Mouse (Mus musculus): Measurements from ENCODE around the gene Gbx1. TPM values are rescaled to one million over a fixed set of nuclear protein-coding genes. Genes with fewer than 3 reads are reported as not detected.

Gene Gbx1
- polyA plus RNA-seq, 1 experiment from 2014 or later = 0.06 TPM

GRCm38 (mm10) chr5:24523806-24524205 lies 3.2 kb downstream of the Gbx1 start:
- Histone ChIP-seq H3K4me2 (no peak overlapping the region), H3K4me3 (no peak overlapping the region), H3K27ac (no peak overlapping the region), H3K27me3 (peaks cover 89% of the 10 kb centered on the region), H3K9me3 (no peaks in the 10 kb centered on the region), H3K4me1 (peaks cover 17% of the 10 kb centered on the region), H3K36me3 (no peaks in the 10 kb centered on the region), H3K9ac (no peak overlapping the region)
- no peak for ATAC-seq (ENCODE audit: insufficient number of reproducible peaks, low FRiP score, low TSS enrichment, low read depth)
- 43% methylated on average over 8 of the region's 8 CpGs for WGBS

GRCm38 (mm10) chr5:24521366-24521765 lies 5.6 kb downstream of the Gbx1 start:
- ATAC-seq (ENCODE audit: insufficient number of reproducible peaks, low FRiP score, low TSS enrichment, low read depth) = no peak
- Histone ChIP-seq H3K27me3 (peaks cover 81% of the 10 kb centered on the region), H3K4me2 (no peak overlapping the region), H3K4me1 (peaks cover 8% of the 10 kb centered on the region), H3K36me3 (no peaks in the 10 kb centered on the region), H3K27ac (no peak overlapping the region), H3K4me3 (no peak overlapping the region), H3K9ac (no peak overlapping the region), H3K9me3 (no peaks in the 10 kb centered on the region)
- 55% methylated on average over 8 of the region's 8 CpGs for WGBS

GRCm38 (mm10) chr5:24512271-24512670 lies 14.7 kb downstream of the Gbx1 start:
- 50% methylated on average over 8 of the region's 8 CpGs for WGBS
- no peak overlapping the region for H3K4me3 ChIP-seq
- H3K36me3 ChIP-seq = no peaks in the 10 kb centered on the region
- H3K27ac ChIP-seq = no peak overlapping the region
- ATAC-seq (ENCODE audit: insufficient number of reproducible peaks, low FRiP score, low TSS enrichment, low read depth) = no peak
- H3K9ac ChIP-seq = no peak overlapping the region
- peaks cover 16% of the 10 kb centered on the region; the same call in 1 of the 2 replicates for H3K27me3 ChIP-seq
- H3K4me1 ChIP-seq = no peaks in the 10 kb centered on the region
- no peak overlapping the region for H3K4me2 ChIP-seq
- H3K9me3 ChIP-seq = no peaks in the 10 kb centered on the region

- Histone ChIP-seq H3K4me1 (no peaks in the 10 kb centered on the region), H3K9ac (no peak overlapping the region), H3K4me2 (no peak overlapping the region), H3K9me3 (no peaks in the 10 kb centered on the region), H3K27me3 (peaks cover 16% of the 10 kb centered on the region), H3K27ac (no peak overlapping the region), H3K36me3 (no peaks in the 10 kb centered on the region), H3K4me3 (no peak overlapping the region)
- 42% methylated on average over 11 of the region's 11 CpGs for WGBS
- ATAC-seq (ENCODE audit: insufficient number of reproducible peaks, low FRiP score, low TSS enrichment, low read depth) = no peak
Measured at GRCm38 (mm10) chr5:24510635-24511034, 16.4 kb downstream of the Gbx1 start.

GRCm38 (mm10) chr5:24508406-24508805 lies 18.6 kb downstream of the Gbx1 start:
- Histone ChIP-seq H3K36me3 (no peaks in the 10 kb centered on the region), H3K27me3 (peaks cover 33% of the 10 kb centered on the region), H3K4me1 (peaks cover 8% of the 10 kb centered on the region), H3K9ac (no peak overlapping the region), H3K9me3 (no peaks in the 10 kb centered on the region), H3K27ac (no peak overlapping the region), H3K4me2 (no peak overlapping the region), H3K4me3 (no peak overlapping the region)
- ATAC-seq (ENCODE audit: insufficient number of reproducible peaks, low FRiP score, low TSS enrichment, low read depth) = no peak
- 91% methylated on average over 7 of the region's 7 CpGs for WGBS

- 53% methylated on average over 2 of the region's 2 CpGs for WGBS
- H3K4me3 ChIP-seq = no peak overlapping the region
- H3K27me3 ChIP-seq = peaks cover 38% of the 10 kb centered on the region
- H3K27ac ChIP-seq = no peak overlapping the region
- no peak overlapping the region for H3K4me2 ChIP-seq
- peaks cover 22% of the 10 kb centered on the region for H3K36me3 ChIP-seq
- H3K4me1 ChIP-seq = peaks cover 8% of the 10 kb centered on the region
- no peaks in the 10 kb centered on the region for H3K9me3 ChIP-seq
- no peak for ATAC-seq (ENCODE audit: insufficient number of reproducible peaks, low FRiP score, low TSS enrichment, low read depth)
- H3K9ac ChIP-seq = no peak overlapping the region
Measured at GRCm38 (mm10) chr5:24505513-24505912, 21.5 kb downstream of the Gbx1 start.

- H3K27me3 ChIP-seq = peaks cover 38% of the 10 kb centered on the region
- peaks cover 49% of the 10 kb centered on the region for H3K36me3 ChIP-seq
- H3K4me2 ChIP-seq = no peak overlapping the region
- no peak overlapping the region for H3K4me3 ChIP-seq
- no peaks in the 10 kb centered on the region for H3K9me3 ChIP-seq
- WGBS = 64% methylated on average over 4 of the region's 4 CpGs
- ATAC-seq (ENCODE audit: insufficient number of reproducible peaks, low FRiP score, low TSS enrichment, low read depth) = no peak
- no peak overlapping the region for H3K9ac ChIP-seq
- peaks cover 8% of the 10 kb centered on the region for H3K4me1 ChIP-seq
- H3K27ac ChIP-seq = no peak overlapping the region
Measured at GRCm38 (mm10) chr5:24502786-24503185, 24.2 kb downstream of the Gbx1 start.

GRCm38 (mm10) chr5:24500851-24501250 lies 26.2 kb downstream of the Gbx1 start:
- no peak overlapping the region for H3K4me2 ChIP-seq
- no peak overlapping the region for H3K4me3 ChIP-seq
- H3K4me1 ChIP-seq = peaks cover 8% of the 10 kb centered on the region
- peaks cover 68% of the 10 kb centered on the region for H3K36me3 ChIP-seq
- no peaks in the 10 kb centered on the region for H3K9me3 ChIP-seq
- H3K27me3 ChIP-seq = peaks cover 35% of the 10 kb centered on the region
- H3K27ac ChIP-seq = no peak overlapping the region
- no peak overlapping the region for H3K9ac ChIP-seq
- WGBS = 86% methylated on average over 11 of the region's 11 CpGs
- no peak for ATAC-seq (ENCODE audit: insufficient number of reproducible peaks, low FRiP score, low TSS enrichment, low read depth)

GRCm38 (mm10) chr5:24499113-24499512 lies 27.9 kb downstream of the Gbx1 start:
- 87% methylated on average over 10 of the region's 10 CpGs for WGBS
- 0 out of 2 replicates have a peak, but pooled peaks cover under 1% of the 10 kb centered on the region for H3K4me1 ChIP-seq
- H3K4me3 ChIP-seq = no peak overlapping the region
- H3K9me3 ChIP-seq = no peaks in the 10 kb centered on the region
- no peak overlapping the region for H3K4me2 ChIP-seq
- peaks cover 86% of the 10 kb centered on the region for H3K36me3 ChIP-seq
- H3K9ac ChIP-seq = no peak overlapping the region
- H3K27ac ChIP-seq = no peak overlapping the region
- peaks cover 18% of the 10 kb centered on the region for H3K27me3 ChIP-seq
- no peak for ATAC-seq (ENCODE audit: insufficient number of reproducible peaks, low FRiP score, low TSS enrichment, low read depth)

- ATAC-seq (ENCODE audit: insufficient number of reproducible peaks, low FRiP score, low TSS enrichment, low read depth) = no peak
- H3K4me1 ChIP-seq = no peaks in the 10 kb centered on the region
- 70% methylated on average over 12 of the region's 12 CpGs for WGBS
- H3K4me2 ChIP-seq = no peak overlapping the region
- no peaks in the 10 kb centered on the region for H3K9me3 ChIP-seq
- H3K27me3 ChIP-seq = 0 out of 2 replicates have a peak, but pooled peaks cover 4% of the 10 kb centered on the region
- H3K27ac ChIP-seq = no peak overlapping the region
- H3K4me3 ChIP-seq = no peak overlapping the region
- H3K9ac ChIP-seq = no peak overlapping the region
- peaks cover 99% of the 10 kb centered on the region for H3K36me3 ChIP-seq
Measured at GRCm38 (mm10) chr5:24497526-24497925, 29.5 kb downstream of the Gbx1 start.

- 0 out of 2 replicates have a peak, but pooled peaks cover 2% of the 10 kb centered on the region for H3K27me3 ChIP-seq
- no peak overlapping the region for H3K4me2 ChIP-seq
- H3K9me3 ChIP-seq = no peaks in the 10 kb centered on the region
- H3K4me3 ChIP-seq = no peak overlapping the region
- ATAC-seq (ENCODE audit: insufficient number of reproducible peaks, low FRiP score, low TSS enrichment, low read depth) = no peak
- peaks cover 99% of the 10 kb centered on the region for H3K36me3 ChIP-seq
- H3K27ac ChIP-seq = no peak overlapping the region
- H3K4me1 ChIP-seq = no peaks in the 10 kb centered on the region
- 75% methylated on average over 6 of the region's 6 CpGs for WGBS
- no peak overlapping the region for H3K9ac ChIP-seq
Measured at GRCm38 (mm10) chr5:24496756-24497155, 30.2 kb downstream of the Gbx1 start.

- H3K27ac ChIP-seq = no peak overlapping the region
- WGBS = 89% methylated on average over 15 of the region's 15 CpGs
- peaks cover 99% of the 10 kb centered on the region for H3K36me3 ChIP-seq
Measured at GRCm38 (mm10) chr5:24495019-24495418, 32.0 kb downstream of the Gbx1 start.

More at GRCm38 (mm10) chr5:24495019-24495418, 32.0 kb downstream of the Gbx1 start:
- Histone ChIP-seq H3K4me1 (no peaks in the 10 kb centered on the region), H3K4me3 (no peak overlapping the region), H3K9ac (no peak overlapping the region), H3K9me3 (no peaks in the 10 kb centered on the region), H3K4me2 (no peak overlapping the region), H3K27me3 (no peaks in the 10 kb centered on the region)
- ATAC-seq (ENCODE audit: insufficient number of reproducible peaks, low FRiP score, low TSS enrichment, low read depth) = no peak
